Mouse (Mus musculus): Measurements from ENCODE around the gene Rxra.

Rxra gene

DNA sequence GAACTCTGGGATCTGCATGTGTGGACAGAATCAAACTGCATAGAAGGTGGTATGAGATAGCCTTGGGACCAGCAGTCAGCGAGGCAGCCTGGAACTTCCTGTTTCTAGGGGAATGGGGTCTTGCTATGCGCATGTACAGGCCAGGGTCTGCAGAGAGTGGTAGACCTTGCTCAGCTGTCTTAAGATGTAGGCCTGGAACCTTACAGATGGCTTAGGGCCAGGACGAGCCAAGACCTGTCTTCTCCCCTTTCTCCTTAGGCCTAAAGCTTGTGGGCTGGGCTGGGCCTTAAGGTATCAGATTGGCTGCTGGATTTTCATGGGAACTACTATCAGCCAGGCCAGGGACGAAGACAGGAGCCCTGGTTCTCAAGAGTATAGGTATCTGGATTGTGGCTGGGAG lies 4.4 kb downstream of the Rxra start:
- no peaks in the 10 kb centered on the region for H3K36me3 ChIP-seq (ENCODE audit: control insufficient read depth, insufficient read depth, low read length, poor library complexity, severe bottlenecking)
- no peak for DNase-seq (ENCODE audit: low read depth, low spot score)
- H3K27me3 ChIP-seq (ENCODE audit: control insufficient read depth, insufficient read depth, low read length, poor library complexity, severe bottlenecking): no peaks in the 10 kb centered on the region

GRCm38 (mm10) chr2:27681426-27681825 lies 5.2 kb downstream of the Rxra start:
- DNase-seq (ENCODE audit: low read depth, low spot score): no peak
- Histone ChIP-seq H3K36me3 (ENCODE audit: control insufficient read depth, insufficient read depth, low read length, poor library complexity, severe bottlenecking) (no peaks in the 10 kb centered on the region), H3K27me3 (ENCODE audit: control insufficient read depth, insufficient read depth, low read length, poor library complexity, severe bottlenecking) (no peaks in the 10 kb centered on the region)

DNA sequence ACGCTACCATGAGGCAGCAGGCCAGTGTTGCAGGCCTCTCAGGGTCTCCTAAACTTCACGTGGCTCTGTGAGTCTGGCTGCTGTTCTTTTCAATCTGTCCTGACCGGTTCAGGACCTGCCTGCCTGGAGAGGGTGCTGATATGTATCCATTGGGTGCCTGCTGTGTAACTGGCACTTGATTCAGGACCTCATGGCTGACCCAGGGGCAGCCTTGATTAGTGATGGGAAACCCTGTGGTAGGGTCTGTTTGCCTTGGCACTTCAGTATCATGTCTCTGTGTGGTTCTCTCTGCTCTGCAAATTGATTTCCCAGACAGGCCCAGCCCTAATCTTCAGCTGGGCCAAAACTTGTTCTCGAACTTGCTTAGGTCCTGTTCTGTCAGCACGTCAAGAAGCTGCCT lies 5.9 kb downstream of the Rxra start:
- no peak for DNase-seq (ENCODE audit: low read depth, low spot score)
- Histone ChIP-seq H3K36me3 (ENCODE audit: control insufficient read depth, insufficient read depth, low read length, poor library complexity, severe bottlenecking) (no peaks in the 10 kb centered on the region), H3K27me3 (ENCODE audit: control insufficient read depth, insufficient read depth, low read length, poor library complexity, severe bottlenecking) (no peaks in the 10 kb centered on the region)

DNA sequence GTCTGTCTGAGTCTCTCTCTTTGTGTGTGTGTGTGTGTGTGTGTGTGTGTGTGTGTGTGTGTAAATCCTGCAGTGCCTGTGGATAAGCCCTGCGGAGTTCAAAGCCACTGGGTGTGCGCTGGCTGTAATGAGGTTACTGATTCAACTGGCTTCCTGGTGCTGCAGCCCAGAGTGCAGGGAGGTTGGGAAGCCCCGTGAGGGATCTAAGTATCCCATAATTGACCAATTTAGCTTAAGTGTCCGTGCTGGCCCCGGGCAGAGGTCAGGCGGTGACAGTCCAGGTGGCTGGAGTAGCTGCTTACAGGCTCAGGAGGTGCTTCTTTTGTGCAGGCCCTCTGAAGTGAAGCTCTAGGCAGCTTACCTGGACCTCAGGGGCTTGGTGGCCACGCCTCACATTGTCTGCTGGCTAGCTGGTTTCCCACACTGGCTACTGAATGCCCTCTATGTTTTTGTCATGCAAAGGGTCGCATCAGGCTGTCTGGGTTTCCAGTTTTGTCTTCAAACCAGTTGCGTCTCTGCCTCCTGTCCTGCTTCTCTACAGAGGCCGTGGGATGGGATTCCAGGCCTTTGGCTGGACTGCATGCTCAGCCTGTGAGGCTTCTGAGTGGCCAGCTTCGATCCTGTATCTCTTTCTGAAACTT lies 7.9 kb downstream of the Rxra start:
- DNase-seq (ENCODE audit: low read depth, low spot score): no peak
- no peaks in the 10 kb centered on the region for H3K27me3 ChIP-seq (ENCODE audit: control insufficient read depth, insufficient read depth, low read length, poor library complexity, severe bottlenecking)
- no peaks in the 10 kb centered on the region for H3K36me3 ChIP-seq (ENCODE audit: control insufficient read depth, insufficient read depth, low read length, poor library complexity, severe bottlenecking)

- Histone ChIP-seq H3K27me3 (ENCODE audit: control insufficient read depth, insufficient read depth, low read length, poor library complexity, severe bottlenecking) (no peaks in the 10 kb centered on the region), H3K36me3 (ENCODE audit: control insufficient read depth, insufficient read depth, low read length, poor library complexity, severe bottlenecking) (no peaks in the 10 kb centered on the region)
- no peak for DNase-seq (ENCODE audit: low read depth, low spot score)
Observed at GRCm38 (mm10) chr2:27685917-27686316, 9.7 kb downstream of the Rxra start.

GRCm38 (mm10) chr2:27686335-27686734 lies 10.1 kb downstream of the Rxra start:
- H3K27me3 ChIP-seq (ENCODE audit: control insufficient read depth, insufficient read depth, low read length, poor library complexity, severe bottlenecking): no peaks in the 10 kb centered on the region
- no peak for DNase-seq (ENCODE audit: low read depth, low spot score)

GRCm38 (mm10) chr2:27687041-27687440 lies 10.8 kb downstream of the Rxra start:
- no peaks in the 10 kb centered on the region for H3K36me3 ChIP-seq (ENCODE audit: control insufficient read depth, insufficient read depth, low read length, poor library complexity, severe bottlenecking)
- H3K27me3 ChIP-seq (ENCODE audit: control insufficient read depth, insufficient read depth, low read length, poor library complexity, severe bottlenecking): no peaks in the 10 kb centered on the region
- DNase-seq (ENCODE audit: low read depth, low spot score): no peak

More at GRCm38 (mm10) chr2:27686335-27686734, 10.1 kb downstream of the Rxra start:
- no peaks in the 10 kb centered on the region for H3K36me3 ChIP-seq (ENCODE audit: control insufficient read depth, insufficient read depth, low read length, poor library complexity, severe bottlenecking)

DNA sequence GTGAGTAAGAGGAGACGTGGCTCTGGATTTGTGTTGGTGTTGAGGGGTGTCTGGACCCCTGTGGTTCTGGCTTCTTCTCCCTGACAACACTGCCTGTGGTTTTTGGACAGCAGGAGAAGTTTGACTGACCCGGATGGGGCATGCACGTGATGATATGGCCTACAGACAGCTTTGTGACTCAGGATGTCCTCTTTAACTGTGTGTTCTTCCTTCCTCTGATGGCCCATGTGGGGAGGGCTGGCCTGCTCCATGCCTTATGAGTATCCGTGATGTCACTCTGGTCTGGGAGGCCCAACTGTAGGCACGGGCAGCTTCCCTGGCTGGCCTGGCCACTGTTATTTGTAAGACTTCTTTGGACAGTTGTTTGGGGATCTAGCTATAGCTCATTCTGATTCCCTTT lies 11.7 kb downstream of the Rxra start:
- no peaks in the 10 kb centered on the region for H3K27me3 ChIP-seq (ENCODE audit: control insufficient read depth, insufficient read depth, low read length, poor library complexity, severe bottlenecking)
- no peaks in the 10 kb centered on the region for H3K36me3 ChIP-seq (ENCODE audit: control insufficient read depth, insufficient read depth, low read length, poor library complexity, severe bottlenecking)
- DNase-seq (ENCODE audit: low read depth, low spot score): no peak

DNA sequence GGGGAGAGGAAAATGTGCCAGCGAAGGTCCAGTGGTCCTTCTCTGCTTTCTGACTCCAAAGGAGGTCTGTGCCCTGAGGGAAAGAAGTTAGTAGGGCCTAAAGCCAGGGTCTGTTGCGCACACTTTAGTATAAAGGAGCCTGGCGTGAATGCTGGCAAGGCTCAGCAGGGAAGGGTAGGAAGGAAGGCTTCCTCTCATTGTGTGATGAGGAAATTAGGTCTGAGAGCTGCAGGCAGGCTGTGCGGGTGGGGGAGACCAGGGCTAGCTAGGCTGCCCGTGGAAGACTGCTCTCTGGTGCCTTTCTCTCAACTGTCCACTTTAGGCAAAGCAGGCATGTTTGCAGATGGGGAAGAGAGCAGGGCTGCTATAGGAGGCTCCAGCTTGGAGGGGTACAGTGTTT lies 14.5 kb downstream of the Rxra start:
- Histone ChIP-seq H3K27me3 (ENCODE audit: control insufficient read depth, insufficient read depth, low read length, poor library complexity, severe bottlenecking) (no peaks in the 10 kb centered on the region), H3K36me3 (ENCODE audit: control insufficient read depth, insufficient read depth, low read length, poor library complexity, severe bottlenecking) (no peaks in the 10 kb centered on the region)
- no peak for DNase-seq (ENCODE audit: low read depth, low spot score)

DNA sequence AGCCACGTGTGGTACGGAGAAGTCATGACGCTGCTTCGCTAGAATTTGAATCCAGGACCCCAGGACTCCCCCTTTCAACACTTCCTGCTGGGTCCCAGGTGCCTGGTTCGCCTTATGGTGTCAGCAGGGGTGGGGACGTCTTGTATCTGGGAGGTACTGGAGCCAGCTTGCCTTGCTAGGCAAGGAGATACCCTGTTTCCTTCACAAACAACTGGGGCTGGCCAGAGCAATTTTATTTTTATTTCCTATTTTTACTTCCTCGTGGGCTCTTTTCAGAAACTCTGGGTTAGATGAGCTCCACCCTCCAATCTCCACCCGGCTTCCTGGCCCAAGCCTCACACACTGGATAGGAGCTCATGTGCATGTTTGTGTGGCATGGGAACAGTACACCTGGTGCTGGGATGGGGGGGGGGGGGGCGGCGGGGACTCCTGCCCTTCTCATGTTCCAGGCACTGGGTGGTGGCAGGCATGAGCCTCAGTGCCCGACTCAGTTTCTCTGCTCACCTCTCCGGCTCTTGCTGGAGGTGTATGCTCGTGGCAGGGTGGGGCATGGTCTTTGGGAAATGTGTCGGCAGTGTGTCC lies 15.0 kb downstream of the Rxra start:
- no peak for DNase-seq (ENCODE audit: low read depth, low spot score)
- Histone ChIP-seq H3K27me3 (ENCODE audit: control insufficient read depth, insufficient read depth, low read length, poor library complexity, severe bottlenecking) (no peaks in the 10 kb centered on the region), H3K36me3 (ENCODE audit: control insufficient read depth, insufficient read depth, low read length, poor library complexity, severe bottlenecking) (no peaks in the 10 kb centered on the region)

DNA sequence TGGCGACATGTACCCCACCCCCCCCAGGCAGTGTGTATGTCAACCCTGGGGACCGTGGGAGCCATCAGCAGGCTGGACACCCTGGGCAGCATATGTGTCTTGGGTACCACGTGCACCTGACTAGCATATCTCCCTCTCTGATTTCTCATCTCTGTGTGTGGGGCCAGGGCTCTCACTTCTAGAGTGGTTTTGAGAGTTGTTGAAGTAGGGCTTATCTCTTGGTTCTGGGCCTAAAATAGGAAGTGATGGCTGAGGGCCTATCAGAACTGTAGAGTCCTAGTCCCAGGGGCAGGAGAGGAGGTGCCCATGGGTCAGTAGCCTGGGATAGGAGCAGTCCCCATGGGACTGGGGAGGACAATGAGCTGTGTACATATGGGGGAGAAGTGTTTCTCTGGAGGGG lies 16.4 kb downstream of the Rxra start:
- no peaks in the 10 kb centered on the region for H3K27me3 ChIP-seq (ENCODE audit: control insufficient read depth, insufficient read depth, low read length, poor library complexity, severe bottlenecking)
- H3K36me3 ChIP-seq (ENCODE audit: control insufficient read depth, insufficient read depth, low read length, poor library complexity, severe bottlenecking): no peaks in the 10 kb centered on the region
- no peak for DNase-seq (ENCODE audit: low read depth, low spot score)

DNA sequence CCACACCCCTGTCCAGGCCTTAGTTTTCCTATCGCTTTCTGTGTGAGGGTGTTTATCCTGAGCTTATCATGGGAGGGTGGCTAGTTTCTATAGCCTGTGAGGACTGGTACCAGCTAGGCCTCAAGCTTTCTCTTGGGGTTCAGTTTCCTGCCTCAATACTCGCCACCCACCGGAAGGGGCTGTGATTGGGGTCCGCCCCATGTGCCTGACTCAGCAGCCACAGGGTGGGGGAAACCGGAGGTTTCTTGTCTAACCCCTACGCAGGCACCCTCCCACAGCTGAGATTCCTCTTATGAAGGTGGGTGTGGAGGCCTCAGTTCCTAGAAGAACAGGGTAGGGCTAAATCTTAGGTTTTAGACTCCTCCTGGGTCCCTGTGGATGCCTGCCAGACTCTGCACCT lies 17.4 kb downstream of the Rxra start:
- Histone ChIP-seq H3K27me3 (ENCODE audit: control insufficient read depth, insufficient read depth, low read length, poor library complexity, severe bottlenecking) (no peaks in the 10 kb centered on the region), H3K36me3 (ENCODE audit: control insufficient read depth, insufficient read depth, low read length, poor library complexity, severe bottlenecking) (no peaks in the 10 kb centered on the region)
- DNase-seq (ENCODE audit: low read depth, low spot score): no peak

GRCm38 (mm10) chr2:27699574-27699973 lies 23.3 kb downstream of the Rxra start:
- no peak for DNase-seq (ENCODE audit: low read depth, low spot score)
- H3K27me3 ChIP-seq (ENCODE audit: control insufficient read depth, insufficient read depth, low read length, poor library complexity, severe bottlenecking): no peaks in the 10 kb centered on the region
- no peaks in the 10 kb centered on the region for H3K36me3 ChIP-seq (ENCODE audit: control insufficient read depth, insufficient read depth, low read length, poor library complexity, severe bottlenecking)

DNA sequence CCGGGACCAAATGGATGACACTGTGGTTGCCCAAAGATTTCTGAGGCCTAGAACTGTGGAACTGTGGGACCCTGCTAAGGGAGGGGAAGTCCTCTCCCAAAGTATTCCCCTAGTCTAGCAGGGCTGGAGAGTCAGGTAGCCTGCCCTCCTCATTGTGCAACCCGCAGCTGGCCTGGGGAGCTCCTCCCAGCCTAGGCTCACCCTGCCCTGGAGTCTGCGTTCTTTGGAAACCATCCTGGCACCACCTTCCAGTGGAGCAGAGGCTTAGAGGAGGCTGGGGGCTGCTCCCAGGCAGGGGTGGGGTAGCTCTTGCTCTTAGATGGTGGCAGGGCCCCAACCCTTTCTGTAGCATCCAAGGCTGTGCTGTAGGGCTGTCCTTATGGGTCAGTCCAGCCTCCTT lies 26.0 kb downstream of the Rxra start:
- no peak for DNase-seq (ENCODE audit: low read depth, low spot score)
- Histone ChIP-seq H3K27me3 (ENCODE audit: control insufficient read depth, insufficient read depth, low read length, poor library complexity, severe bottlenecking) (no peaks in the 10 kb centered on the region), H3K36me3 (ENCODE audit: control insufficient read depth, insufficient read depth, low read length, poor library complexity, severe bottlenecking) (no peaks in the 10 kb centered on the region)

GRCm38 (mm10) chr2:27702904-27703666 lies 26.8 kb downstream of the Rxra start:
- no peaks in the 10 kb centered on the region for H3K27me3 ChIP-seq (ENCODE audit: control insufficient read depth, insufficient read depth, low read length, poor library complexity, severe bottlenecking)
- DNase-seq (ENCODE audit: low read depth, low spot score): no peak
- no peaks in the 10 kb centered on the region for H3K36me3 ChIP-seq (ENCODE audit: control insufficient read depth, insufficient read depth, low read length, poor library complexity, severe bottlenecking)
